Mouse (Mus musculus): ENCODE results near the gene Thnsl2. TPM values are rescaled to one million over a fixed set of nuclear protein-coding genes. Genes with fewer than 3 reads are reported as not detected.

Thnsl2 gene
- total RNA-seq, 2 experiments from 2014 or later, result 2.7 to 3.0 TPM

DNA sequence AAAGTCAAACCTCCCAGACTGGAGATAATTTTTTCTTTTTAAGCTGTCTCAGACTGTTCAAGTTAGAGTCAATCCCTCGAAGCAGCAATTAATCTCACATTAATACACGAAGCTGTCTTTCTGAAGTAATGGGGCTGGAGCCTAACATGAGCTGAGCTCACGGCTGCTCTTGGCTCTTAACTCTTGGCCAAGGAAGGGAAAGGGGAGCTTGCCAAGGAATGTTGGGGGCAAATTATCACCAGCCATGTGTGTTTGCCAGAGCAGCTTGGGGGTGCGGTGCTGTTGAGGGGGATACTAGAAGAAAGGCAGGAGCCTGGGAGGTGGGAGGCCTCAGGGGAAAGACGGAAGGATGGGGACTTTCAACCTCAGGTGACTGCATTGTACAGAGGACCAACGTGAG lies 63.0 kb downstream of the Thnsl2 start:
- intact Hi-C loops (cut with DNase I), result no loop called here
- no peak for DNase-seq (ENCODE audit: low spot score in 2 of 2)

Other genes with a start within 250 kb of the Thnsl2 start
- not detected for gene Tex37, start 225.5 kb downstream of the Thnsl2 start, total RNA-seq (2021)
- not detected for gene Foxi3, start 187.9 kb downstream of the Thnsl2 start, total RNA-seq (2021)
- gene Fabp1, start 55.4 kb upstream of the Thnsl2 start, total RNA-seq (2021), result not detected
- gene Krcc1, start 127.2 kb upstream of the Thnsl2 start, total RNA-seq (2021), result 10 to 100 TPM; 13.6 to 14.9 TPM
- gene Smyd1, start 177.8 kb upstream of the Thnsl2 start, total RNA-seq (2021), result 1 to 10 TPM in 1 of 2 experiments, under 1 TPM in 1; 0.96 to 2.4 TPM
- gene Cd8b1, start 178.3 kb upstream of the Thnsl2 start, total RNA-seq (2021), result not detected
- not detected for gene Cd8a, start 229.0 kb upstream of the Thnsl2 start, total RNA-seq (2021)

Data from left cerebral cortex, postnatal 25 days (tissue).